Mouse (Mus musculus) skeletal muscle tissue, adult 2 months (tissue): Measurements from ENCODE around the gene Khdc4.

Experiments
- DNase-seq: peaks from one replicate; pipeline ENCODE4 v3.0.0-alpha.2; 2012; ENCODE audit warnings: low read depth, low spot score

Gene Khdc4

GRCm38 (mm10) chr3:88684980-88685941, at the start of gene Khdc4:
Khdc4 (plus strand) TSS chr3:88685803.
- peak; percentile 97 for DNase-seq

GRCm38 (mm10) chr3:88636555-88636986, 49.0 kb upstream of the Khdc4 start:
- DNase-seq: no peak

- DNase-seq: no peak
Observed at GRCm38 (mm10) chr3:88637134-88637533, 48.5 kb upstream of the Khdc4 start.

GRCm38 (mm10) chr3:88639239-88639638, 46.4 kb upstream of the Khdc4 start:
- no peak for DNase-seq

- no peak for DNase-seq
Observed at GRCm38 (mm10) chr3:88640676-88641075, 44.9 kb upstream of the Khdc4 start.

GRCm38 (mm10) chr3:88643078-88643477, 42.5 kb upstream of the Khdc4 start:
- DNase-seq: no peak

- no peak for DNase-seq
Observed at GRCm38 (mm10) chr3:88645937-88646336, 39.7 kb upstream of the Khdc4 start.

- DNase-seq: no peak
Observed at GRCm38 (mm10) chr3:88646426-88646995, 39.1 kb upstream of the Khdc4 start.

GRCm38 (mm10) chr3:88647076-88647475, 38.5 kb upstream of the Khdc4 start:
- DNase-seq: no peak

GRCm38 (mm10) chr3:88647779-88648413, 37.7 kb upstream of the Khdc4 start:
- DNase-seq: no peak

GRCm38 (mm10) chr3:88648452-88649168, 37.0 kb upstream of the Khdc4 start:
- no peak for DNase-seq

- no peak for DNase-seq
Observed at GRCm38 (mm10) chr3:88649186-88649585, 36.4 kb upstream of the Khdc4 start.

- no peak for DNase-seq
Observed at GRCm38 (mm10) chr3:88649967-88650366, 35.6 kb upstream of the Khdc4 start.

- DNase-seq: no peak
Observed at GRCm38 (mm10) chr3:88650713-88651504, 34.7 kb upstream of the Khdc4 start.

- no peak for DNase-seq
Observed at GRCm38 (mm10) chr3:88651669-88652618, 33.7 kb upstream of the Khdc4 start.

GRCm38 (mm10) chr3:88652846-88653515, 32.6 kb upstream of the Khdc4 start, which contains the start of gene Rxfp4:
Rxfp4 (minus strand) TSS chr3:88653142.
- no peak for DNase-seq

GRCm38 (mm10) chr3:88653516-88654370, 31.9 kb upstream of the Khdc4 start:
- no peak for DNase-seq

- DNase-seq: no peak
Observed at GRCm38 (mm10) chr3:88654621-88655020, 31.0 kb upstream of the Khdc4 start.
